23 mouse cellular contexts compared by ENCODE assay signal in genomic region chr1:152804907-152805306, GRCm38 (mm10). TPM values are rescaled to one million over a fixed set of nuclear protein-coding genes. Genes with fewer than 3 reads are reported as not detected.
"Had no signal": no experiment of that assay in that cellular context is flagged by ENCODE, and none has a peak within 500 bp of the region (broad histone marks: within the 10 kb centered on the region; RNA-seq: fewer than 3 reads in every experiment).

No protein-coding gene starts in this region.

- H3K27ac ChIP-seq: kidney, embryonic 15.5 days; left cerebral cortex, adult 2 months; limb, embryonic 15.5 days; liver, embryonic 15.5 days; lung, embryonic 15.5 days; neural tube, embryonic 15.5 days had no signal

- H3K4me2 ChIP-seq: kidney, embryonic 15.5 days; limb, embryonic 15.5 days; liver, embryonic 15.5 days; lung, embryonic 15.5 days; midbrain, embryonic 11.5 days; neural tube, embryonic 15.5 days had no signal

- ATAC-seq: intestine, embryonic 16.5 days had no signal

- H3K4me3 ChIP-seq: kidney, embryonic 15.5 days; left cerebral cortex, adult 2 months; limb, embryonic 15.5 days; liver, embryonic 15.5 days; lung, embryonic 15.5 days; myocyte; neural tube, embryonic 15.5 days had no signal

- H3K9ac ChIP-seq: kidney, embryonic 15.5 days; limb, embryonic 15.5 days; liver, embryonic 15.5 days; lung, embryonic 15.5 days; neural tube, embryonic 15.5 days had no signal

- DNase-seq: kidney, adult 2 months; kidney, postnatal 14 days; lung, postnatal 14 days; right cerebral cortex, adult 18-20 months; right cerebral cortex, postnatal 4 days; thymus, postnatal 36 days had no signal

- H3K9me3 ChIP-seq: kidney, embryonic 15.5 days; limb, embryonic 15.5 days; liver, embryonic 15.5 days; lung, embryonic 15.5 days; neural tube, embryonic 15.5 days had no signal

- H3K36me3 ChIP-seq: kidney, embryonic 15.5 days; limb, embryonic 15.5 days; liver, embryonic 15.5 days; lung, embryonic 15.5 days; neural tube, embryonic 15.5 days had no signal

- H3K27me3 ChIP-seq: kidney, embryonic 15.5 days; limb, embryonic 15.5 days; liver, embryonic 15.5 days; lung, embryonic 15.5 days; neural tube, embryonic 15.5 days had no signal

RNA-seq across cellular contexts. Expression of gene Apobec4, which starts 54.6 kb away (rescaled TPM):
- total RNA-seq: layer of hippocampus, adult 8-10 months; layer of hippocampus, postnatal 14 days; left cerebral cortex, adult 2 months; left cerebral cortex, postnatal 25 days; midbrain, postnatal 0 days had no signal
- polyA plus RNA-seq: intestine, embryonic 16.5 days; kidney, adult 2 months; kidney, embryonic 15.5 days; large intestine, adult 2 months; limb, embryonic 15.5 days; liver, embryonic 15.5 days; midbrain, embryonic 11.5 days; midbrain, postnatal 0 days; myocyte; neural tube, embryonic 11.5 days; stomach, embryonic 16.5 days; thymus, postnatal 0 days had no signal
